Mouse (Mus musculus): Measurements from ENCODE around the gene Dcaf7.

- TF ChIP-seq CTCF (IDR thresholded peaks at IDR 0.05; ENCODE audit: control insufficient read depth, insufficient read depth, insufficient replicate concordance, low read depth, low read length) (no peak), POLR2A (IDR thresholded peaks at IDR 0.05; ENCODE audit: control insufficient read depth, low read depth, low read length) (no peak)
Observed at GRCm38 (mm10) chr11:106000062-106000461, 36.6 kb upstream of the Dcaf7 start.

Data from testis, adult 2 months (tissue).